ENCODE assay signal across 12 mouse cellular contexts in the genomic region with DNA sequence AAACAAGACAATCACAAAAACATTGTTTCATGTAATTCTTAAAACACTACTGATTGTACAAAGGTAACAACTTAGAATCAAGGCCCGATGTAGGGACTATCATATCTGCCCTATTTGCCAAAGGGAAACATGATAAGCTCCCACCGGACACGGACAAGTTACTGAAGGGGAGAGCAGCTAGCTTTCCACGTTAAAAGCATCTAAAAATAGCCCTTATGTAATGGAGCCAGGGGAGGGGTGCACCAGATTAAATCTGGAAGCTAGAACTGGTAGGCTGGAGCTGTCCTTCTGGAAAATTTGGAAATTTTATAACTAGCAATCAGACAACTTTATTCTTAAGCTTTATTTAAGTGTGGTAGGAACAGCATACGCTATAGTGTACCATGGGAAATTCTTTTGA.
"Had no signal": no experiment of that assay in that cellular context is flagged by ENCODE, and none has a peak within 500 bp of the region (broad histone marks: within the 10 kb centered on the region; RNA-seq: fewer than 3 reads in every experiment).

No protein-coding gene starts in this region.

- DNase-seq: kidney, postnatal 25 days; lung, adult 2 months; spleen, adult 18-20 months; thymus, adult 18-20 months; thymus, postnatal 14 days had no signal

- H3K9ac ChIP-seq: kidney, embryonic 15.5 days; liver, embryonic 15.5 days; midbrain, embryonic 15.5 days; neural tube, embryonic 12.5 days had no signal

- H3K27me3 ChIP-seq: kidney, embryonic 15.5 days; liver, embryonic 15.5 days; midbrain, embryonic 15.5 days; neural tube, embryonic 12.5 days had no signal

- H3K4me2 ChIP-seq: kidney, embryonic 15.5 days; liver, embryonic 11.5 days; liver, embryonic 15.5 days; midbrain, embryonic 15.5 days; neural tube, embryonic 12.5 days had no signal

- H3K4me3 ChIP-seq: kidney, embryonic 15.5 days; left cerebral cortex, adult 2 months; limb, embryonic 10.5 days; liver, embryonic 15.5 days; midbrain, embryonic 15.5 days; neural tube, embryonic 12.5 days had no signal

- ATAC-seq: midbrain, embryonic 15.5 days had no signal

- H3K27ac ChIP-seq: kidney, embryonic 15.5 days; left cerebral cortex, adult 2 months; limb, embryonic 10.5 days; liver, embryonic 15.5 days; midbrain, embryonic 15.5 days; neural tube, embryonic 12.5 days had no signal

- H3K4me1 ChIP-seq: kidney, embryonic 15.5 days; limb, embryonic 10.5 days; liver, embryonic 15.5 days; midbrain, embryonic 15.5 days; neural tube, embryonic 12.5 days had no signal

- H3K9me3 ChIP-seq: kidney, embryonic 15.5 days; limb, embryonic 10.5 days; liver, embryonic 15.5 days; midbrain, embryonic 15.5 days; neural tube, embryonic 12.5 days had no signal
